Mouse (Mus musculus) midbrain, embryonic 15.5 days (tissue): Measurements from ENCODE around the gene Rere. TPM values are rescaled to one million over a fixed set of nuclear protein-coding genes. Genes with fewer than 3 reads are reported as not detected.
"Not testable (repeated sequence)": the region's sequence is repeated elsewhere in the genome, so short reads cannot be mapped to it uniquely, and the experiment has no call there.

Source experiments
- ATAC-seq: fragments of 200-750 bp; cut with Nextera tagmentation; replicated peaks from 2 replicates; pipeline ENCODE4 v1.8.0; 2017; ENCODE audit warnings: moderate TSS enrichment
- H3K27ac ChIP-seq: fragments of 300-500 bp; sonication (generic); 2 replicates; pipeline ENCODE4 v1.5.1; 2015; ENCODE audit warnings: mild to moderate bottlenecking, inconsistent platforms
- H3K27me3 ChIP-seq: fragments of 300-500 bp; sonication (generic); replicated peaks from 2 replicates; pipeline ENCODE4 v1.6.1; 2015; ENCODE audit warnings: inconsistent platforms
- H3K36me3 ChIP-seq: fragments of 300-500 bp; sonication (generic); replicated peaks from 2 replicates; pipeline ENCODE4 v1.6.1; 2015; ENCODE audit warnings: inconsistent platforms
- H3K4me1 ChIP-seq: fragments of 300-500 bp; sonication (generic); 2 replicates; pipeline ENCODE4 v1.6.1; 2015; ENCODE audit warnings: inconsistent platforms
- H3K4me2 ChIP-seq: fragments of 300-500 bp; sonication (generic); 2 replicates; pipeline ENCODE4 v1.6.1; 2015; ENCODE audit warnings: inconsistent platforms, mild to moderate bottlenecking, moderate library complexity
- H3K4me3 ChIP-seq: fragments of 300-500 bp; sonication (generic); 2 replicates; pipeline ENCODE4 v1.5.1; 2015; ENCODE audit warnings: mild to moderate bottlenecking, inconsistent platforms
- H3K9ac ChIP-seq: fragments of 300-500 bp; sonication (generic); 2 replicates; pipeline ENCODE4 v1.6.1; 2015; ENCODE audit warnings: mild to moderate bottlenecking, inconsistent platforms
- H3K9me3 ChIP-seq: fragments of 300-500 bp; sonication (generic); 2 replicates; pipeline ENCODE4 v1.6.1; 2016; ENCODE audit warnings: inconsistent platforms
- WGBS: fragments of 180-500 bp; shearing (Covaris S2); methylation state at CpG from one replicate; pipeline ENCODE4 v1.1.7; 2015; ENCODE audit warnings: mixed read lengths; 5-methylcytosine and 5-hydroxymethylcytosine counted together
- polyA plus RNA-seq: library from polyadenylated mRNA; unstranded; fragments of >200 nt; fragmentation: Nextera tagmentation; extraction: Ambion mirVana; gene quantifications from 2 replicates; pipeline ENCODE4 v1.2.1, GENCODE M21; 2015

Rere gene
- polyA plus RNA-seq, 1 experiment from 2014 or later, result 37.4 TPM

- no peak overlapping the region for H3K27ac ChIP-seq
- peaks cover 10% of the 10 kb centered on the region; the same call in 1 of the 2 replicates for H3K36me3 ChIP-seq
- H3K4me2 ChIP-seq, result no peak overlapping the region
- no peak overlapping the region for H3K9ac ChIP-seq
- H3K4me1 ChIP-seq, result peaks cover 7% of the 10 kb centered on the region
- 95% methylated on average over 7 of the region's 7 CpGs for WGBS
- ATAC-seq, result no peak
- H3K27me3 ChIP-seq, result no peaks in the 10 kb centered on the region
- H3K4me3 ChIP-seq, result no peak overlapping the region
- no peaks in the 10 kb centered on the region for H3K9me3 ChIP-seq
These were observed 264.3 kb downstream of the Rere start for GRCm38 (mm10) chr4:150545775-150546174.

GRCm38 (mm10) chr4:150546296-150546695 is 264.9 kb downstream of the Rere start:
- H3K4me2 ChIP-seq, ATAC-seq, H3K27me3 ChIP-seq, H3K9ac ChIP-seq, H3K4me3 ChIP-seq, H3K4me1 ChIP-seq, H3K27ac ChIP-seq, H3K9me3 ChIP-seq: not testable (repeated sequence)
- peaks cover 10% of the 10 kb centered on the region; the same call in 1 of the 2 replicates for H3K36me3 ChIP-seq
- 97% methylated on average over 4 of the region's 4 CpGs for WGBS

- no peak overlapping the region for H3K9ac ChIP-seq
- H3K4me2 ChIP-seq, result no peak overlapping the region
- H3K4me1 ChIP-seq, result peaks cover 7% of the 10 kb centered on the region; the same call in 1 of the 2 replicates
- ATAC-seq, result no peak
- H3K4me3 ChIP-seq, result no peak overlapping the region
- WGBS, result 94% methylated on average over 9 of the region's 9 CpGs
- no peaks in the 10 kb centered on the region for H3K9me3 ChIP-seq
- H3K27ac ChIP-seq, result no peak overlapping the region
- H3K27me3 ChIP-seq, result no peaks in the 10 kb centered on the region
- peaks cover 10% of the 10 kb centered on the region; the same call in 1 of the 2 replicates for H3K36me3 ChIP-seq
These were observed 267.9 kb downstream of the Rere start for GRCm38 (mm10) chr4:150549393-150549792.

- no peaks in the 10 kb centered on the region for H3K27me3 ChIP-seq
- H3K9ac ChIP-seq, result no peak overlapping the region
- no peaks in the 10 kb centered on the region for H3K9me3 ChIP-seq
- H3K4me2 ChIP-seq, result no peak overlapping the region
- H3K4me1 ChIP-seq, result peaks cover 7% of the 10 kb centered on the region; the same call in 1 of the 2 replicates
- no peak overlapping the region for H3K4me3 ChIP-seq
- H3K36me3 ChIP-seq, result peaks cover 10% of the 10 kb centered on the region; the same call in 1 of the 2 replicates
- ATAC-seq, result no peak
- WGBS, result 93% methylated on average over 12 of the region's 12 CpGs
- no peak overlapping the region for H3K27ac ChIP-seq
These were observed 268.7 kb downstream of the Rere start for GRCm38 (mm10) chr4:150549989-150550716.

- no peak overlapping the region for H3K4me3 ChIP-seq
- no peak for ATAC-seq
- H3K4me1 ChIP-seq, result peaks cover 16% of the 10 kb centered on the region
- no peaks in the 10 kb centered on the region for H3K27me3 ChIP-seq
- H3K36me3 ChIP-seq, result peaks cover 3% of the 10 kb centered on the region; the same call in 1 of the 2 replicates
- WGBS, result 83% methylated on average over 4 of the region's 4 CpGs
- no peaks in the 10 kb centered on the region for H3K9me3 ChIP-seq
- no peak overlapping the region for H3K27ac ChIP-seq
- H3K4me2 ChIP-seq, result no peak overlapping the region
- no peak overlapping the region for H3K9ac ChIP-seq
These were observed 269.9 kb downstream of the Rere start for GRCm38 (mm10) chr4:150551390-150551789.

GRCm38 (mm10) chr4:150552751-150553600 is 271.5 kb downstream of the Rere start:
- H3K27ac ChIP-seq, result no peak overlapping the region
- ATAC-seq, result no peak
- H3K27me3 ChIP-seq, result no peaks in the 10 kb centered on the region
- H3K9ac ChIP-seq, result no peak overlapping the region
- H3K4me3 ChIP-seq, result no peak overlapping the region
- H3K9me3 ChIP-seq, result no peaks in the 10 kb centered on the region
- WGBS, result 87% methylated on average over 15 of the region's 15 CpGs
- H3K4me2 ChIP-seq, result no peak overlapping the region
- H3K4me1 ChIP-seq, result peaks cover 31% of the 10 kb centered on the region
- no peaks in the 10 kb centered on the region for H3K36me3 ChIP-seq

GRCm38 (mm10) chr4:150555783-150556182 is 274.3 kb downstream of the Rere start:
- ATAC-seq, result no peak
- Histone ChIP-seq H3K4me2 (no peak overlapping the region), H3K36me3 (no peaks in the 10 kb centered on the region), H3K9me3 (no peaks in the 10 kb centered on the region), H3K9ac (no peak overlapping the region), H3K27me3 (no peaks in the 10 kb centered on the region), H3K4me1 (peaks cover 27% of the 10 kb centered on the region), H3K27ac (peak overlapping the region; percentile 87), H3K4me3 (no peak overlapping the region)

GRCm38 (mm10) chr4:150556382-150557221 is 275.2 kb downstream of the Rere start:
- peak overlapping the region; percentile 87 for H3K27ac ChIP-seq
- ATAC-seq, result peak; percentile 85
- WGBS, result 12% methylated on average over 17 of the region's 17 CpGs
- no peaks in the 10 kb centered on the region for H3K27me3 ChIP-seq
- no peaks in the 10 kb centered on the region for H3K9me3 ChIP-seq
- H3K9ac ChIP-seq, result no peak overlapping the region
- no peak overlapping the region for H3K4me3 ChIP-seq
- H3K4me2 ChIP-seq, result peak overlapping the region; percentile 26
- H3K36me3 ChIP-seq, result no peaks in the 10 kb centered on the region
- H3K4me1 ChIP-seq, result peaks cover 25% of the 10 kb centered on the region

GRCm38 (mm10) chr4:150557289-150557688 is 275.8 kb downstream of the Rere start:
- peak; percentile 54 for ATAC-seq
- H3K9ac ChIP-seq, H3K4me3 ChIP-seq, H3K9me3 ChIP-seq, H3K27me3 ChIP-seq, H3K36me3 ChIP-seq: not testable (repeated sequence)
- Histone ChIP-seq H3K4me2 (peak overlapping the region; percentile 26; the same call in 1 of the 2 replicates), H3K4me1 (peaks cover 25% of the 10 kb centered on the region), H3K27ac (peak overlapping the region; percentile 87)
- WGBS, result 54% methylated on average over 3 of the region's 3 CpGs

- Histone ChIP-seq H3K4me2 (no peak overlapping the region), H3K36me3 (no peaks in the 10 kb centered on the region), H3K9ac (no peak overlapping the region), H3K27ac (peak overlapping the region; percentile 87), H3K9me3 (no peaks in the 10 kb centered on the region), H3K4me1 (peaks cover 29% of the 10 kb centered on the region), H3K4me3 (no peak overlapping the region), H3K27me3 (no peaks in the 10 kb centered on the region)
- 47% methylated on average over 1 of the region's 1 CpGs for WGBS
- ATAC-seq, result no peak
These were observed 276.5 kb downstream of the Rere start for GRCm38 (mm10) chr4:150557976-150558375.

GRCm38 (mm10) chr4:150559514-150559913 is 278.1 kb downstream of the Rere start:
- no peak overlapping the region for H3K4me2 ChIP-seq
- no peaks in the 10 kb centered on the region for H3K27me3 ChIP-seq
- H3K9me3 ChIP-seq, result no peaks in the 10 kb centered on the region
- ATAC-seq, result no peak
- peaks cover 41% of the 10 kb centered on the region for H3K4me1 ChIP-seq
- H3K9ac ChIP-seq, result no peak overlapping the region
- WGBS, result 91% methylated on average over 3 of the region's 3 CpGs
- H3K4me3 ChIP-seq, result no peak overlapping the region
- no peak overlapping the region for H3K27ac ChIP-seq
- no peaks in the 10 kb centered on the region for H3K36me3 ChIP-seq

- WGBS, result 23% methylated on average over 5 of the region's 5 CpGs
These were observed 281.8 kb downstream of the Rere start for GRCm38 (mm10) chr4:150563281-150563680.

More at GRCm38 (mm10) chr4:150563281-150563680, 281.8 kb downstream of the Rere start:
- no peak overlapping the region for H3K9ac ChIP-seq
- H3K9me3 ChIP-seq, result no peaks in the 10 kb centered on the region
- ATAC-seq, result 0 out of 2 replicates have a peak, but pooled peaks have one; percentile 34
- no peak overlapping the region for H3K4me3 ChIP-seq
- no peaks in the 10 kb centered on the region for H3K36me3 ChIP-seq
- no peak overlapping the region for H3K4me2 ChIP-seq
- H3K4me1 ChIP-seq, result peaks cover 20% of the 10 kb centered on the region
- H3K27ac ChIP-seq, result no peak overlapping the region; the same call in 1 of the 2 replicates
- H3K27me3 ChIP-seq, result no peaks in the 10 kb centered on the region
